Mouse (Mus musculus) C2C12 (cell line): Measurements from ENCODE around the gene Dag1.

Experiments used
- CEBPB ChIP-seq: IDR thresholded peaks from one replicate; pipeline ENCODE4 v1.6.1; 2011; ENCODE audit warnings: low read depth, mild to moderate bottlenecking, control low read depth, moderate library complexity
- CTCF ChIP-seq: IDR thresholded peaks from one replicate; pipeline ENCODE4 v1.5.1; 2011; ENCODE audit not compliant: control insufficient read depth, insufficient read depth, insufficient read length
- FOSL1 ChIP-seq: IDR thresholded peaks from one replicate; pipeline ENCODE4 v1.8.0; 2011; ENCODE audit warnings: mild to moderate bottlenecking, low read length; ENCODE audit not compliant: poor library complexity, insufficient read depth, severe bottlenecking
- MAX ChIP-seq: IDR thresholded peaks from one replicate; pipeline ENCODE4 v1.6.1; 2011; ENCODE audit warnings: mild to moderate bottlenecking, control low read depth
- MYOD1 ChIP-seq: IDR thresholded peaks from one replicate; pipeline ENCODE4 v1.6.1; 2011; ENCODE audit warnings: low read depth; ENCODE audit not compliant: control insufficient read depth, insufficient read length
- MYOG ChIP-seq: IDR thresholded peaks from one replicate; pipeline ENCODE4 v1.6.1; 2011; ENCODE audit not compliant: control insufficient read depth, insufficient read length; ENCODE audit errors: extremely low read depth
- USF1 ChIP-seq: IDR thresholded peaks from one replicate; pipeline ENCODE4 v1.6.1; 2011; ENCODE audit warnings: low read depth, mild to moderate bottlenecking, control low read depth, moderate library complexity

GRCm38 (mm10) chr9:108263131-108263681, 552 bp downstream of the Dag1 start:
- TF ChIP-seq USF1 (no peak), CTCF (no peak), MYOG (no peak), MAX (no peak), CEBPB (no peak), MYOD1 (no peak), FOSL1 (no peak)
